13 mouse cellular contexts compared by ENCODE assay signal in the genomic region with DNA sequence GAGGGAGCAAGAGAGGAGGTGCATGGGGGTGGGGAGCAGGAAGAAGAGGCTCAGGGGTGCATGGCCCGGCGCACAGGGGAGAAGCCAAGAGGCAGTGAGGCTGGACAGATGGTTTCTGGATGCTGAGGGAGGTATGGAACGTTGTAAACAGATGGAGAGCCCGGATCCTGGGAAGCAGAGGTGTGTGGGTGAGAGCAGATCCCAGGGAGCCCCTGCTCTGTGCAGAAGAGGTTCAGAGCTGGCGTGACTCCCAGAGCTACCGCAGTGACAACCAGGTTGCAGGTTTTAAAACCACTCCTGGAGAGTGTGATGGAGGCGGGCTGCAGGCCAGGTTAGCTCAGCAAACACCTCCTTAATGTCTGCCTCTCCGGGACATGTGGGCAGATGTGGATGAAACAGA. TPM values are rescaled to one million over a fixed set of nuclear protein-coding genes. Genes with fewer than 3 reads are reported as not detected.
DNase-seq lines count a peak whose midpoint lies in the region; ATAC-seq and TF ChIP-seq lines count a peak whose summit lies in the region.
"Had no signal": no experiment of that assay in that cellular context is flagged by ENCODE, and none has a peak within 500 bp of the region (broad histone marks: within the 10 kb centered on the region; RNA-seq: fewer than 3 reads in every experiment).

No protein-coding gene starts in this region.

- H3K27me3 ChIP-seq in stomach, embryonic 14.5 days (ENCODE audit: control insufficient read depth, insufficient read depth, low read length), result no peaks in the 10 kb centered on the region
- H3K27me3 ChIP-seq in stomach, postnatal 0 days (ENCODE audit: control insufficient read depth, insufficient read depth, low read length), result no peaks in the 10 kb centered on the region

- peaks cover 6% of the 10 kb centered on the region; the same call in 1 of the 2 replicates for H3K9me3 ChIP-seq in stomach, embryonic 14.5 days (ENCODE audit: control insufficient read depth, low read depth, low read length)
- H3K9me3 ChIP-seq in stomach, postnatal 0 days (ENCODE audit: control insufficient read depth, low read length), result no peaks in the 10 kb centered on the region

- 64% methylated on average over 8 of the region's 8 CpGs for WGBS in stomach, embryonic 14.5 days
- 61% methylated on average over 8 of the region's 8 CpGs for WGBS in stomach, postnatal 0 days

- no peak overlapping the region for H3K4me3 ChIP-seq in stomach, embryonic 14.5 days (ENCODE audit: low read depth, low read length)
- H3K4me3 ChIP-seq in stomach, postnatal 0 days (ENCODE audit: low read depth, low read length), result no peak overlapping the region

- no peak for DNase-seq in stomach, postnatal 0 days (ENCODE audit: low spot score)
- peak; percentile 79 to 84 for DNase-seq in frontal cortex, postnatal 36 days (ENCODE audit: low spot score in 2 of 2)
- DNase-seq in left cerebral cortex, adult 9 months (ENCODE audit: low spot score in 2 of 2), result peak; percentile 73 to 91
- DNase-seq in telencephalon, adult 2 months (ENCODE audit: low read depth, low spot score), result peak; percentile 89
- no peak for DNase-seq in gastrocnemius, adult 8-10 months (ENCODE audit: low spot score in 2 of 2)
- no peak for DNase-seq in gastrocnemius, postnatal 25 days
- DNase-seq: gastrocnemius, postnatal 36 days; heart, postnatal 36 days had no signal

- H3K36me3 ChIP-seq in stomach, embryonic 14.5 days (ENCODE audit: control insufficient read depth, insufficient read depth, low read length), result no peaks in the 10 kb centered on the region
- no peaks in the 10 kb centered on the region for H3K36me3 ChIP-seq in stomach, postnatal 0 days (ENCODE audit: control insufficient read depth, insufficient read depth, low read length)

- 0 out of 2 replicates have a peak, but pooled peaks have one; percentile 28 for ATAC-seq in stomach, embryonic 14.5 days (ENCODE audit: insufficient number of reproducible peaks, insufficient read depth, low FRiP score, low read depth)
- no peak for ATAC-seq in stomach, postnatal 0 days (ENCODE audit: low FRiP score, low TSS enrichment)
- no peak for ATAC-seq in monocyte, adult 5-6 weeks (replicated peaks; ENCODE audit: insufficient number of reproducible peaks, low FRiP score, low TSS enrichment, poor library complexity, severe bottlenecking)
- ATAC-seq: intestine, postnatal 0 days had no signal

- no peak overlapping the region for H3K9ac ChIP-seq in stomach, embryonic 14.5 days (replicated peaks; ENCODE audit: low read depth, low read length)
- no peak overlapping the region for H3K9ac ChIP-seq in stomach, postnatal 0 days (ENCODE audit: low read length)

- no peaks in the 10 kb centered on the region for H3K4me1 ChIP-seq in stomach, embryonic 14.5 days (ENCODE audit: control insufficient read depth, insufficient read depth, low read length)
- H3K4me1 ChIP-seq in stomach, postnatal 0 days (replicated peaks; ENCODE audit: control insufficient read depth, insufficient read depth), result no peaks in the 10 kb centered on the region

- no peak overlapping the region for H3K27ac ChIP-seq in stomach, embryonic 14.5 days (ENCODE audit: low read length)
- H3K27ac ChIP-seq in stomach, postnatal 0 days (replicated peaks), result no peak overlapping the region
- H3K27ac ChIP-seq: macrophage had no signal

- H3K4me2 ChIP-seq in stomach, embryonic 14.5 days (replicated peaks; ENCODE audit: low read depth, low read length), result no peak overlapping the region
- no peak overlapping the region for H3K4me2 ChIP-seq in stomach, postnatal 0 days (replicated peaks; ENCODE audit: low read depth)
- H3K4me2 ChIP-seq: liver, embryonic 11.5 days had no signal

- TF ChIP-seq EP300 in stomach, postnatal 0 days (optimal IDR thresholded peaks at IDR 0.05), result no peak

- TF ChIP-seq CTCF in stomach, postnatal 0 days (IDR thresholded peaks at IDR 0.05; ENCODE audit: low read depth), result no peak

RNA-seq across cellular contexts. Expression of gene Slc35f3, which starts 28.4 kb away (rescaled TPM):
- polyA plus RNA-seq in stomach, embryonic 14.5 days (2014; fragmentation: Nextera tagmentation; extraction: Ambion mirVana), result 1.4 and 2.3 TPM in 2 replicates
- 0.68 and 0.88 TPM in 2 replicates for polyA plus RNA-seq in stomach, postnatal 0 days (2015; fragmentation: Nextera tagmentation; extraction: Ambion mirVana)
- under 1 TPM in 1 of 4 experiments, not detected in 3; 0.31 TPM for total RNA-seq in gastrocnemius, adult 8-10 months (2022)
- not detected in 3 replicates for total RNA-seq in monocyte, adult 5-6 weeks (2017)
- total RNA-seq in gastrocnemius, postnatal 25 days (2021), result not detected
- total RNA-seq: gastrocnemius, postnatal 36 days; heart, postnatal 36 days had no signal
- polyA plus RNA-seq: macrophage had no signal

Comparison
In these comparisons a context has a peak if more than half of its experiments do, and no peak if none do; other contexts are left out.
1. DNase-seq: peak in frontal cortex, postnatal 36 days (2 of 2), left cerebral cortex, adult 9 months (2 of 2) and telencephalon, adult 2 months (single experiment); none in stomach, postnatal 0 days (single experiment), gastrocnemius, adult 8-10 months (0 of 2) and gastrocnemius, postnatal 25 days (single experiment).